Mouse (Mus musculus) neural tube, embryonic 11.5 days (tissue): ENCODE results near the gene H2-M10.1. TPM values are rescaled to one million over a fixed set of nuclear protein-coding genes. Genes with fewer than 3 reads are reported as not detected.
"Not testable (repeated sequence)": the region's sequence is repeated elsewhere in the genome, so short reads cannot be mapped to it uniquely, and the experiment has no call there.

Source experiments
- ATAC-seq: fragments of 200-750 bp; cut with Nextera tagmentation; 2 replicates; pipeline ENCODE4 v1.8.0; 2017; ENCODE audit warnings: moderate number of reproducible peaks, mild to moderate bottlenecking, moderate TSS enrichment, moderate library complexity; ENCODE audit not compliant: insufficient read depth, low FRiP score, low TSS enrichment
- DNase-seq: peaks from one replicate; pipeline ENCODE4 v3.0.0-alpha.2; 2015; ENCODE audit warnings: low spot score
- H3K27ac ChIP-seq: fragments of 300-500 bp; sonication (generic); 2 replicates; pipeline ENCODE4 v1.5.1; 2014; ENCODE audit warnings: low read depth, mild to moderate bottlenecking, low read length
- H3K27me3 ChIP-seq: fragments of 300-500 bp; sonication (generic); 2 replicates; pipeline ENCODE4 v1.6.1; 2014; ENCODE audit warnings: mild to moderate bottlenecking, low read length, mixed read lengths; ENCODE audit not compliant: control insufficient read depth, insufficient read depth
- H3K36me3 ChIP-seq: fragments of 300-500 bp; sonication (generic); 2 replicates; pipeline ENCODE4 v1.6.1; 2014; ENCODE audit warnings: mild to moderate bottlenecking, low read length, moderate library complexity, mixed read lengths; ENCODE audit not compliant: control insufficient read depth, insufficient read depth
- H3K4me1 ChIP-seq: fragments of 300-500 bp; sonication (generic); 2 replicates; pipeline ENCODE4 v1.6.1; 2014; ENCODE audit warnings: low read length, mixed read lengths; ENCODE audit not compliant: control insufficient read depth, insufficient read depth
- H3K4me2 ChIP-seq: fragments of 300-500 bp; sonication (generic); 2 replicates; pipeline ENCODE4 v1.6.1; 2014; ENCODE audit warnings: low read depth, mild to moderate bottlenecking, moderate library complexity
- H3K4me3 ChIP-seq: fragments of 300-500 bp; sonication (generic); 2 replicates; pipeline ENCODE4 v1.5.1; 2014; ENCODE audit warnings: low read depth, low read length
- H3K9ac ChIP-seq: fragments of 300-500 bp; sonication (generic); 2 replicates; pipeline ENCODE4 v1.6.1; 2014; ENCODE audit warnings: mild to moderate bottlenecking, low read length
- H3K9me3 ChIP-seq: fragments of 300-500 bp; sonication (generic); 2 replicates; pipeline ENCODE4 v1.6.1; 2016; ENCODE audit warnings: low read length; ENCODE audit not compliant: control insufficient read depth
- WGBS: fragments of 180-500 bp; shearing (Covaris S2); extraction: QIAGEN DNeasy Blood & Tissue Kit; methylation state at CpG from one replicate; pipeline ENCODE4 v1.1.7; 2014; 5-methylcytosine and 5-hydroxymethylcytosine counted together
- polyA plus RNA-seq: library from polyadenylated mRNA; unstranded; fragments of >200 nt; fragmentation: Nextera tagmentation; extraction: Ambion mirVana; gene quantifications from 2 replicates; pipeline ENCODE4 v1.2.1, GENCODE M21; 2014

The H2-M10.1 gene
- polyA plus RNA-seq, 1 experiment from 2014 or later: not detected

DNA sequence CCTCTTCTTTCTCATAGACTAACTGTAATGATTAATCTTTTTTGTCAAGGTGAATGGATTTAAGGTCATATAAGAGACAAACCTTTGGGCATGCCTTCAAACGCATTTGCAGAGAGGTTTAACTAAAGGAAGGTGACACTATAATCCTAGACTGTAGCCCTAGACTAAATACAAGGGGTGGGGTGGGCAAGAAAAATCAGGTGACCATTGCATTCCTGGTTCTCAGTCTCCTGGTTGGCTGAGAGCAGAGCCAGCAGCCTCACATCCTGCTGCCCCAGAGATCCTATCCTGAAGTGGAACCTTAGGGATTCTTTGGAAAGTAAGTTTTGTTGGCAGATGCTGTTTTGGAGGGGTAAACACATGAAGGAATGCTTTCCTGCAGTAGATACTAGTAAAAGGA, 16.7 kb downstream of the H2-M10.1 start:
- 25% methylated on average over 1 of the region's 1 CpGs for WGBS
- no peak for DNase-seq
- no peaks in the 10 kb centered on the region for H3K4me1 ChIP-seq

DNA sequence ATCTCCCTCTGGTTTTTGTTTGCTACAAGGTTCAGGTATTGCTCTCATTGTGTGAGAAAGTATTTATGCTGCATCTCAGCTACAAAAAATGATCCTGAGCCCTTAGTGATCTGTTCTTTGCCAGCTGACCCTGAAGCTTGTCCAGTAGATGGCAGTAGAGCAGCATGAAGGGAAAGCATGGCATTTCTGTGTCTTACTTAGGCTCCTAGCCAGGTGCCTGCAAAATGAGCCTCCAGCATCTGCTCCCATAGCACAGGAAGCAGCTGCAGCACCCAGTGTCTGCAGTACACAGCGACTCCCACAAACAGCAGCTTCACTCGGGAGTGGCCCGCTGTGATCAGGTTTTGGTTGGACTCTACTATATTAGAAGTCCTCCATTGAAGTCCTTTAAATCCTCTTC, 17.1 kb downstream of the H2-M10.1 start:
- H3K9ac ChIP-seq, H3K27me3 ChIP-seq, H3K36me3 ChIP-seq, H3K4me3 ChIP-seq, H3K4me1 ChIP-seq, H3K27ac ChIP-seq, H3K4me2 ChIP-seq, H3K9me3 ChIP-seq: not testable (repeated sequence)
- peak; percentile 50; the same call in 1 of the 2 replicates for ATAC-seq
- 5% methylated on average over 3 of the region's 3 CpGs for WGBS
- DNase-seq: peak; percentile 60

More for the DNA sequence above, 16.7 kb downstream of the H2-M10.1 start:
- Histone ChIP-seq H3K9me3 (no peaks in the 10 kb centered on the region), H3K4me2 (no peak overlapping the region), H3K27me3 (no peaks in the 10 kb centered on the region), H3K9ac (no peak overlapping the region), H3K27ac (no peak overlapping the region), H3K36me3 (no peaks in the 10 kb centered on the region), H3K4me3 (no peak overlapping the region)
- ATAC-seq: no peak

DNA sequence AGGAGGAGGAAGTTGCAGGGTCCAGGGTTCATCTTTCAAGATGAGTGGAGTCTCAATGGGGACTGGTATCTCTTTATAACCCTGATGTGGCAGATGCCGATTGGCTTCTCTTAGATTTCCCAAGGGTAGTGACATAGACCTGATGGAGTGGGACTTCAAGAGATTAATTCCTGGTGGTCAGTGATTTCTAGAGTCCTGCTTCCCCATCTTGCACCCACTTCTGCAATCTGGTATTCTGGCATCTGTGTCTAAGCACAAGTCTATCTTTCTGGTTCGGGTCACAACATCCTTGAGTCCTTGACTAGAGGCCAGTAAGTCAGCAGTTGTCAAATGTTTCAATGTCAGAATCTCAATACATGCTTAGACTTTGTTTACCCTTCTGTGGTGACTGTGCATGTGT, 39.6 kb downstream of the H2-M10.1 start, which contains the start of gene H2-M10.2:
Gene H2-M10.2, minus strand, starts transcription at position 101 of the 400 bp plus-strand sequence.
- no peaks in the 10 kb centered on the region for H3K27me3 ChIP-seq
- H3K9ac ChIP-seq: no peak within 1 kb of the TSS
- H3K27ac ChIP-seq: no peak within 1 kb of the TSS
- no peaks in the 10 kb centered on the region for H3K4me1 ChIP-seq
- H3K9me3 ChIP-seq: 0 out of 2 replicates have a peak, but pooled peaks cover 2% of the 10 kb centered on the region
- no peak within 1 kb of the TSS for H3K4me2 ChIP-seq
- H3K36me3 ChIP-seq: no peaks in the 10 kb centered on the region
- DNase-seq: no peak
- no peak within 1 kb of the TSS for H3K4me3 ChIP-seq
- 90% methylated on average over 2 of the region's 2 CpGs for WGBS
- ATAC-seq: no peak

DNA sequence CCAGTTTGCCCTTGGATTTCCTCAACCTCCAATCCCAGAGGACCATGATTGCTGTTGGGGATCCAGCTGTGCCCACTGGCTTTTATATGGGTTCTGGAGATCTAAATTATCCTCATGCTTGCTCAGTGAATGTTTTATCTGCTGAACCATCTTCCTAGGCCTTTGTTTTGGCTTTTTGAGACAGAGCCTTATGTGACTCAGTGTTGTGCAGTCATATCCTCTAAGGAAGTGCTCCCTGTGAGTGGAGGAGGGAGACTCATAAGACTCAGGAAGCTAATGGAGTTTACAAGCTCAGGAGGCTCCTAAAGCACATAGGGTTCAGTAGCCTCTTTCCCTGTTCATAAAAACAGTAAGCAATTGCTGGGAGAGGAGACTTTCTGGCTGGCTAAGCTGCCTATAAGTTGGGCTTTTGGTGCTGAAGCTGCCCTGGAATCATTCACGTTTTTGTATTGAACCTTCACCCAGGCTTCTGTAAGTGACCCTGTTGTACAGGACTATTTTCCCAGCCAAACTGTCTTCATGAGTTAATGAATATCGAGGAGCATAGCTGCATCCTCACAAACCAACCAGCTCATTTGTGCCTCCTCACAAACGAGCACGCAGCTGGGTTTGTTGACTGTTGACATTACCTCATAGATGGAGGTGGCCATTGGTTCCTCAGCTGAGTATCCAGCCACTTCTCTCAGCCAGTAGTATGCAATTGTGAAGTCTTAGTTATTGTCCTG, 44.3 kb downstream of the H2-M10.1 start:
- Histone ChIP-seq H3K27ac (no peak overlapping the region), H3K4me1 (no peaks in the 10 kb centered on the region), H3K36me3 (peaks cover 5% of the 10 kb centered on the region), H3K9ac (no peak overlapping the region), H3K4me3 (no peak overlapping the region), H3K9me3 (0 out of 2 replicates have a peak, but pooled peaks cover 2% of the 10 kb centered on the region), H3K27me3 (no peaks in the 10 kb centered on the region), H3K4me2 (no peak overlapping the region)
- ATAC-seq (no peak), DNase-seq (no peak)
- 92% methylated on average over 4 of the region's 4 CpGs for WGBS

DNA sequence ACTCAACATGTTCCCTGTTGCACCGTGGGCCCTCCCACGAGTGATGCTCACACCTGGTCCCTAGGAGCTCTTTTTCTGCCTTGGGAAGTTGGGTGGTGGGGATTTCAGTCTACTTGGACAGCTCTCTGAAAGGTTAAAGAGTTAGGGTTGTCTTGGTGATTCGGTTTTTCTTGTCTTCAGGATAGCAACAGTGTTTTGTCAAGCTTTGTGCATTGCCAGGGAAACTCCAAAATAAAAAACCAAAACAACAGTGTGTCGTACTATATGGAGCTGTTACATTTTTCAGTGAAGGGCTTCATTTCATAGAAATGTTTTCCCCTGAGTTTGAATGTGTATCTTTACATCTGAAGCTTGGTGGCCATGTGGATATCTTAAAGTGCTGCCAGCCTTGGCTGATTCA, 51.2 kb downstream of the H2-M10.1 start:
- Histone ChIP-seq H3K36me3 (peaks cover 2% of the 10 kb centered on the region), H3K4me3 (no peak overlapping the region), H3K4me2 (no peak overlapping the region), H3K9ac (no peak overlapping the region), H3K27ac (no peak overlapping the region), H3K4me1 (peaks cover 14% of the 10 kb centered on the region), H3K9me3 (no peaks in the 10 kb centered on the region), H3K27me3 (no peaks in the 10 kb centered on the region)
- ATAC-seq: no peak
- 94% methylated on average over 4 of the region's 4 CpGs for WGBS
- DNase-seq: no peak

DNA sequence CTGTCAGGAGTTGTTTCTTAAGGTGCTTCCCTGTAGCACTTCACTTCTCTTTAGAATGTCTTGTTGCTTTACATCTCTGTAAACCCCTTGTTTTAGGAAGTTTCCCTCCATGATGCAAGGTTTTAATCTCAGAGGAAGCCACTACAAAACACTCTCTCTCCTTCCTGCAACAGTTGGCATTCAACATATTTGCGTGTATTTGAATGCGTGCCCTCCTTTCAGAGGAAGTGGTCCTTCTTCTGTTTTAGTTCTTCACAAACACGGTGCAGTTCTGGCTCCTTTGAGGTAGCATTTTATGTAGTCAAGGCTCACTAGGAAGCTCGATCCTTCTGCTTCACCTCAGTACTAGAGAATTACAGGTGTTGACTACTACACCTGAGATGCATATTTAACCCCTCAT, 52.2 kb downstream of the H2-M10.1 start:
- Histone ChIP-seq H3K4me3 (no peak overlapping the region), H3K9me3 (no peaks in the 10 kb centered on the region), H3K27me3 (no peaks in the 10 kb centered on the region), H3K4me2 (no peak overlapping the region), H3K9ac (no peak overlapping the region), H3K4me1 (peaks cover 16% of the 10 kb centered on the region), H3K27ac (no peak overlapping the region), H3K36me3 (peaks cover 2% of the 10 kb centered on the region)
- DNase-seq (no peak), ATAC-seq (no peak)
- 92% methylated on average over 4 of the region's 4 CpGs for WGBS

Other genes starting within 250 kb of the H2-M10.1 start
- gene Gm19684, start 204.5 kb downstream of the H2-M10.1 start, polyA plus RNA-seq: not detected in 2 replicates
- gene Gm7030, start 196.7 kb downstream of the H2-M10.1 start, polyA plus RNA-seq: not detected in 2 replicates
- gene Gm8909, start 157.6 kb downstream of the H2-M10.1 start, polyA plus RNA-seq: not detected in 2 replicates
- gene H2-T3, start 135.9 kb downstream of the H2-M10.1 start, polyA plus RNA-seq: not detected in 2 replicates
- 86.5 and 87.2 TPM in 2 replicates for gene Rpp21, start 68.1 kb downstream of the H2-M10.1 start, polyA plus RNA-seq
- 18.0 and 19.8 TPM in 2 replicates for gene Trim39, start 53.9 kb downstream of the H2-M10.1 start, polyA plus RNA-seq
- not detected in 2 replicates for gene H2-M10.2, start 39.7 kb downstream of the H2-M10.1 start, polyA plus RNA-seq
- gene H2-M10.3, start 42.3 kb upstream of the H2-M10.1 start, polyA plus RNA-seq: not detected in 2 replicates
- gene H2-M10.4, start 136.2 kb upstream of the H2-M10.1 start, polyA plus RNA-seq: not detected in 2 replicates
- not detected in 2 replicates for gene H2-M11, start 220.9 kb upstream of the H2-M10.1 start, polyA plus RNA-seq